Mouse (Mus musculus) liver, embryonic 13.5 days (tissue): ENCODE data around the gene Adnp. TPM values are rescaled to one million over a fixed set of nuclear protein-coding genes. Genes with fewer than 3 reads are reported as not detected.

Experiments
- ATAC-seq: fragments of 200-750 bp; cut with Nextera tagmentation; 2 replicates; pipeline ENCODE4 v1.8.0; 2017; ENCODE audit warnings: low read depth, mild to moderate bottlenecking, moderate number of reproducible peaks, moderate library complexity
- DNase-seq: peaks from one replicate; pipeline ENCODE4 v3.0.0; 2022
- H3K27ac ChIP-seq: fragments of 300-500 bp; sonication (generic); 2 replicates; pipeline ENCODE4 v1.5.1; 2015; ENCODE audit warnings: moderate library complexity, mild to moderate bottlenecking, inconsistent platforms
- H3K27me3 ChIP-seq: fragments of 300-500 bp; sonication (generic); 2 replicates; pipeline ENCODE4 v1.6.1; 2015; ENCODE audit warnings: mild to moderate bottlenecking, inconsistent platforms
- H3K36me3 ChIP-seq: fragments of 300-500 bp; sonication (generic); 2 replicates; pipeline ENCODE4 v1.6.1; 2015; ENCODE audit warnings: mild to moderate bottlenecking, inconsistent platforms
- H3K4me1 ChIP-seq: fragments of 300-500 bp; sonication (generic); replicated peaks from 2 replicates; pipeline ENCODE4 v1.6.1; 2015; ENCODE audit warnings: inconsistent platforms
- H3K4me2 ChIP-seq: fragments of 300-500 bp; sonication (generic); 2 replicates; pipeline ENCODE4 v1.6.1; 2015; ENCODE audit warnings: inconsistent platforms, mild to moderate bottlenecking, moderate library complexity
- H3K4me3 ChIP-seq: fragments of 300-500 bp; sonication (generic); replicated peaks from 2 replicates; pipeline ENCODE4 v1.5.1; 2015; ENCODE audit warnings: mild to moderate bottlenecking, inconsistent platforms
- H3K9ac ChIP-seq: fragments of 300-500 bp; sonication (generic); 2 replicates; pipeline ENCODE4 v1.6.1; 2015; ENCODE audit warnings: mild to moderate bottlenecking, inconsistent platforms
- H3K9me3 ChIP-seq: fragments of 300-500 bp; sonication (generic); replicated peaks from 2 replicates; pipeline ENCODE4 v1.6.1; 2016; ENCODE audit warnings: inconsistent platforms
- WGBS: fragments of 180-500 bp; shearing (Covaris S2); methylation state at CpG from one replicate; pipeline ENCODE4 v1.1.7; 2015; ENCODE audit not compliant: insufficient replicate concordance; 5-methylcytosine and 5-hydroxymethylcytosine counted together
- polyA plus RNA-seq: library from polyadenylated mRNA; unstranded; fragments of >200 nt; fragmentation: Nextera tagmentation; extraction: Ambion mirVana; gene quantifications from 2 replicates; pipeline ENCODE4 v1.2.1, GENCODE M21; 2015

Adnp gene
- 0.71 and 0.91 TPM in 2 replicates for polyA plus RNA-seq

GRCm38 (mm10) chr2:168206725-168207644 is at the start of gene Adnp:
Gene Adnp, minus strand, starts transcription at chr2:168207112.
- H3K4me3 ChIP-seq = peak within 1 kb of the TSS; percentile 98
- no peaks in the 10 kb centered on the region for H3K9me3 ChIP-seq
- no peaks in the 10 kb centered on the region for H3K27me3 ChIP-seq
- peaks cover 49% of the 10 kb centered on the region for H3K4me1 ChIP-seq
- peak within 1 kb of the TSS; percentile 95 for H3K27ac ChIP-seq
- peak within 1 kb of the TSS; percentile 91 for H3K4me2 ChIP-seq
- DNase-seq = peak; percentile 92
- peak; percentile 86 for ATAC-seq
- WGBS = 1% methylated on average over 50 of the region's 89 CpGs
- peaks cover 58% of the 10 kb centered on the region for H3K36me3 ChIP-seq
- H3K9ac ChIP-seq = peak within 1 kb of the TSS; percentile 99

- H3K4me2 ChIP-seq = no peak overlapping the region
- 55% methylated on average over 3 of the region's 3 CpGs for WGBS
Measured at GRCm38 (mm10) chr2:168256506-168256905, 49.6 kb upstream of the Adnp start.

GRCm38 (mm10) chr2:168253822-168254221 is 46.9 kb upstream of the Adnp start:
- DNase-seq (no peak), ATAC-seq (no peak)
- Histone ChIP-seq H3K4me2 (no peak overlapping the region), H3K9ac (no peak overlapping the region), H3K4me3 (no peak overlapping the region), H3K36me3 (no peaks in the 10 kb centered on the region), H3K27ac (no peak overlapping the region), H3K9me3 (no peaks in the 10 kb centered on the region), H3K4me1 (no peaks in the 10 kb centered on the region), H3K27me3 (peaks cover 32% of the 10 kb centered on the region)
- 14% methylated on average over 7 of the region's 7 CpGs for WGBS

More at GRCm38 (mm10) chr2:168256506-168256905, 49.6 kb upstream of the Adnp start:
- peaks cover 37% of the 10 kb centered on the region for H3K27me3 ChIP-seq
- H3K27ac ChIP-seq = no peak overlapping the region
- H3K9me3 ChIP-seq = no peaks in the 10 kb centered on the region
- no peak overlapping the region for H3K4me3 ChIP-seq
- no peak overlapping the region for H3K9ac ChIP-seq
- ATAC-seq (no peak), DNase-seq (no peak)
- H3K4me1 ChIP-seq = no peaks in the 10 kb centered on the region
- no peaks in the 10 kb centered on the region for H3K36me3 ChIP-seq

DNA sequence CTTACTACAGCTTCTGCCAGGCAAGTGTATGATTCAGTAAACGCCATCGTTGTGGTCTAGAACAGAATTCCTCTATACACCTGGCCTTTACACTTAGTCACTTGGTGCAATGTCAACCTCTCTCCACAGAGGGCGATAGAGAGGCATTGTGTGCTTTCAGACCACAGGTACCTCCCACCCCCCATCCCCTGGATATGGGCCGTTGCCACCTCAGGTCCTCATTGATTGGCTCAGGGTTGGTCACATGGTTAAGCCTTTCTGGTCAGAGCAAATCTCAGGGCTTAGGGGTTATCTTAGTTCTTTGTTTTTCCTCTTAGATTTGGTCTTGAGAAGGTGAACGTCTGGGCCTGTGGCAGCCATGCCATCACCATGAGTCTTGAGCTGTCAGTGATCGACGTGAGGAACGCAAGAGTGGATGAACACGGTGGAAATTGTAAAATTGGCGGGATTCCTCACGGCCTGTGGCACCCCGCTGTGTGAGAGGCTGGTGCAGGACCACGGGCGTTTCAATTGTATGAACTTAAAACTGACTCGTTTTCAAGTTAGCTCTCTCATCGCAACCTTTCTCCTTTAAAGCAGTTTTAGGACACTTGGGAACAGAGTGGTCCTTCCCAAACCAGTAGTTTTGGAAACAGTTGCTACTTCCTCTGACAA is 45.9 kb upstream of the Adnp start:
- H3K4me1 ChIP-seq = no peaks in the 10 kb centered on the region
- no peaks in the 10 kb centered on the region for H3K9me3 ChIP-seq
- H3K9ac ChIP-seq = no peak overlapping the region
- WGBS = 12% methylated on average over 16 of the region's 16 CpGs
- no peak for DNase-seq
- no peak overlapping the region for H3K27ac ChIP-seq
- peak; percentile 35; the same call in 1 of the 2 replicates for ATAC-seq
- H3K36me3 ChIP-seq = no peaks in the 10 kb centered on the region
- H3K4me3 ChIP-seq = no peak overlapping the region
- no peak overlapping the region for H3K4me2 ChIP-seq
- H3K27me3 ChIP-seq = peaks cover 32% of the 10 kb centered on the region

DNA sequence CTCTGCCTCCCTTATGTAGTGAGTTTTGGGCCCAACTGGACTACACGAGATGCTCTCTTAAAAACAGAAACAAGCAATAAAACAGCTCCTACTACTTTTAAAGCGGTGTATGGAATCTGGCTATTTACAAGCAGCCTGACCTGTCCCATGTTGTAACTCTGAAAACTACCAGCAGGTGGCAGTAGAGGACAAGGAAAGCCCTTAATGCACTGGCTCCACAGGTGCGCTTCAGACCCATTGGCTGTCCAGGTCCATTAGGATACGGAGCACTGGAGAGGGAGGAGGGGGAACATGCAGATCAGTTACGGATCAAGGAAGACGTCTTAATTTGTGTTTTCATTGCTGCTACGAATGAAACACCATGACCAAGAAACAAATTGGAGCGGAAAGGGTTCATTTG is 43.4 kb upstream of the Adnp start:
- Histone ChIP-seq H3K27ac (no peak overlapping the region), H3K4me3 (no peak overlapping the region), H3K4me1 (no peaks in the 10 kb centered on the region), H3K4me2 (no peak overlapping the region), H3K9ac (no peak overlapping the region), H3K36me3 (no peaks in the 10 kb centered on the region), H3K27me3 (peaks cover 37% of the 10 kb centered on the region), H3K9me3 (no peaks in the 10 kb centered on the region)
- 13% methylated on average over 8 of the region's 8 CpGs for WGBS
- DNase-seq (peak; percentile 63), ATAC-seq (peak; percentile 51; the same call in 1 of the 2 replicates)

DNA sequence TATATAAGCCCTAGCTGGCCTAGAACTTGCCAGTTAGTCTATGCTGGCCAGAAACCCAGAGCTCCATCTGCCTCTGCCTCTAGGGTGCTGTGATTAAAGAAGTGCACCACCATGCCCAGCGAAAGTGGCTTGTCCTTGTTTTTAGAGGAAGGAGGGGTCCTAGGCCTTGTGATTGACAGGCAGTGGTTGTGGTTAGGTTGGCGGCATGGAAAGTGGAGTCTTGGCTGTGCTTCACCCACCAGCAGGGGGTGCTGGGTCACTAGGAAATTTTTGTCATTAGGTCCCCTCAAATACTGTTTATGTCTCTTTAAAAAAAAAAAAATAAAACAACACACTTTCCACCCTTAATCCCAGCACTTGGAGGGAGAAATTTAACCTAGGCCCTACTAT is 41.9 kb upstream of the Adnp start:
- Histone ChIP-seq H3K27ac (no peak overlapping the region), H3K9ac (no peak overlapping the region), H3K9me3 (no peaks in the 10 kb centered on the region), H3K4me2 (no peak overlapping the region), H3K36me3 (no peaks in the 10 kb centered on the region), H3K4me3 (no peak overlapping the region), H3K4me1 (no peaks in the 10 kb centered on the region), H3K27me3 (peaks cover 31% of the 10 kb centered on the region)
- 10% methylated on average over 2 of the region's 2 CpGs for WGBS
- ATAC-seq (no peak), DNase-seq (no peak)

DNA sequence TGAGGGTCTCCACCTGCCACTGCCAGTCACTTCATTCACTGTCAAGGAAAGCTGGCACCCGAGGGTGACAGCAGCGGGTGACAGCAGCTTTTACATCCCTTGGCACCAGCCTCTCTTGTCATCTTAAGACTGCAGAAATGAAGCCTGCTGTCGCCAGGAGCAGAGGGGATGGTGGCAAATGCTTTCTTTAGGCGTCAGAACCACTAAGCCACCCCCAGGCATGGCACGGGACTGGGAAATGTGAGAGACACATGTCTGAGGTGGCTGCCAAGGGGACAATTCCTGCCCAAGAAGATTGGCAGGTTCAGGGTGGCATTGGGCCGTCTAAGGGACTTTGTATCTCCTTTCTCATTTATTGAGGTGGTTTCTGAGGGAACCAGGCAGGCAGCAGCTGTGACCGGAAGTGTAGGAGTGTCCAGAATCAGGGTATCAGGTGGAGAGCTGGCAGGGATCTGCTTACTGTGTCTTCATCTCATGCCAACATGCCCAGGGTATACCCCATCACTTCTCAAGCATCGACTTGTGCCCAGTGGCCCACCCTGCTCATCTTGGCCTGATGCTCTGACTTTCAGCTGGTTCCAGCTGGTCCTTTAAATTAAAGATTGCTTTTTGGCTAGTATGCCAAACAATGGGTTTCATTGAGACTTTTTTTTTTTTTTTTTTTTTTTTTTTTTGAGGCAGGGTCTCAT is 41.4 kb upstream of the Adnp start:
- H3K4me2 ChIP-seq = no peak overlapping the region
- DNase-seq (no peak), ATAC-seq (no peak)
- peaks cover 26% of the 10 kb centered on the region for H3K27me3 ChIP-seq
- no peak overlapping the region for H3K9ac ChIP-seq
- H3K27ac ChIP-seq = no peak overlapping the region
- WGBS = 50% methylated on average over 8 of the region's 8 CpGs
- H3K4me1 ChIP-seq = no peaks in the 10 kb centered on the region
- no peaks in the 10 kb centered on the region for H3K36me3 ChIP-seq
- H3K9me3 ChIP-seq = no peaks in the 10 kb centered on the region
- no peak overlapping the region for H3K4me3 ChIP-seq

GRCm38 (mm10) chr2:168245571-168245970 is 38.7 kb upstream of the Adnp start:
- DNase-seq = no peak
- H3K9ac ChIP-seq = no peak overlapping the region
- no peak overlapping the region for H3K4me3 ChIP-seq
- no peak overlapping the region for H3K4me2 ChIP-seq
- no peaks in the 10 kb centered on the region for H3K4me1 ChIP-seq
- H3K36me3 ChIP-seq = no peaks in the 10 kb centered on the region
- H3K9me3 ChIP-seq = no peaks in the 10 kb centered on the region
- peaks cover 9% of the 10 kb centered on the region for H3K27me3 ChIP-seq
- WGBS = 35% methylated on average over 8 of the region's 8 CpGs
- no peak overlapping the region for H3K27ac ChIP-seq
- no peak for ATAC-seq

GRCm38 (mm10) chr2:168243278-168243677 is 36.4 kb upstream of the Adnp start:
- no peak overlapping the region for H3K27ac ChIP-seq

DNA sequence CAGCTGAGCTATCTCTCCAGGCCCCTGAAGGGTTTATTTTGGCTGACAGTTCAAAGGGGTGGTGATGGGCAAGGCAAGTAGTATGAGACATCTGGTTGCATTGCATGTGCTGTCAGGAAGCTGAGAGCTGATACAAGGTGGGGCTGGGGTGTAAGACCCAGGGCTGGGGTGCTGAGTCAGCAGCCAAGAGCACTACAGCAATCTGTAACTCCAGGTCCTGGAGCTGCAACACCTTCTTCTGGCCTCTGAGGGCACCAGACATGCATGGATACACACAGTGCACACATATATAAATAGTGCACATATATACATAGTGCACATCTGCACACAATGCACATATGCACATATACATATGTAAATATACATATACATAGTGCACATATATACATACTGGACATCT is 35.9 kb upstream of the Adnp start:
- no peak overlapping the region for H3K4me2 ChIP-seq
- H3K27me3 ChIP-seq = peaks cover 9% of the 10 kb centered on the region
- DNase-seq (no peak), ATAC-seq (no peak)
- H3K9me3 ChIP-seq = peaks cover 3% of the 10 kb centered on the region; the same call in 1 of the 2 replicates
- no peak overlapping the region for H3K9ac ChIP-seq
- no peak overlapping the region for H3K27ac ChIP-seq
- H3K36me3 ChIP-seq = no peaks in the 10 kb centered on the region
- no peaks in the 10 kb centered on the region for H3K4me1 ChIP-seq
- H3K4me3 ChIP-seq = no peak overlapping the region

More at GRCm38 (mm10) chr2:168243278-168243677, 36.4 kb upstream of the Adnp start:
- Histone ChIP-seq H3K9ac (no peak overlapping the region), H3K9me3 (peaks cover 1% of the 10 kb centered on the region; the same call in 1 of the 2 replicates), H3K27me3 (peaks cover 9% of the 10 kb centered on the region), H3K4me3 (no peak overlapping the region), H3K4me1 (no peaks in the 10 kb centered on the region), H3K36me3 (no peaks in the 10 kb centered on the region), H3K4me2 (no peak overlapping the region)
- ATAC-seq = no peak
- no peak for DNase-seq
- 68% methylated on average over 4 of the region's 4 CpGs for WGBS

DNA sequence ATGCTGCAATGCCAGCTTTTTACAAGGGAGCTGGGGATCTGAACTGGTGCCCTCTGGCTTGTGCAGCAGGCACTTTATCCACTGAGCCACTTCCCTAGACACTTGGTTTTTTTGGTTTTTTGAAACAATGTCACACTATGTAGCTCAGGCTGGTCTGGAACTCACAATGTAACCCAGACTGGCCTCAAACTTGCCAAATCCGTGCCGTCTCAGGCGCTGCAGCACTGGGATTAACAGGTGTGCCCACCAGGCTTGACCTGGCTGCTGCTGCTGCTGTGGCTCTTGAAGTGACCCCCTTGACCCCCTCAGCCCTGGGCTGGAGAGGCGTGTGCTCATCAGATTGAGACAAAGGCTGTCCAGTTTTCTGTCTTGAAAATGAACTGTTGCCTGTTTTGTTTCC is 31.4 kb upstream of the Adnp start:
- no peak for DNase-seq
- H3K9me3 ChIP-seq = peaks cover 3% of the 10 kb centered on the region; the same call in 1 of the 2 replicates
- H3K4me2 ChIP-seq = no peak overlapping the region
- H3K27me3 ChIP-seq = peaks cover 4% of the 10 kb centered on the region; the same call in 1 of the 2 replicates
- peaks cover 10% of the 10 kb centered on the region for H3K36me3 ChIP-seq
- peaks cover 3% of the 10 kb centered on the region; the same call in 1 of the 2 replicates for H3K4me1 ChIP-seq
- no peak overlapping the region for H3K9ac ChIP-seq
- ATAC-seq = no peak
- no peak overlapping the region for H3K4me3 ChIP-seq
- WGBS = 74% methylated on average over 4 of the region's 4 CpGs
- H3K27ac ChIP-seq = no peak overlapping the region
